Mouse (Mus musculus) layer of hippocampus, adult 2 months (tissue): ENCODE measurements at regions not wholly inside any gene's neighbourhood (a gene's known extent, or its start where the extent isn't known, plus 50 kb on each side); places are given as distances from the start of the nearest gene placed in this dataset.

Experiments used
- DNase-seq, 2 experiments: peaks; one replicate each; pipeline ENCODE4 v3.0.0; 2022; ENCODE audit warnings: low spot score in 2 of 2
- H3K27ac ChIP-seq: fragments of 200-600 bp; 2 replicates; pipeline ENCODE4 v1.8.1; 2022
- H3K4me3 ChIP-seq: fragments of 200-600 bp; 2 replicates; pipeline ENCODE4 v1.8.1; 2022; ENCODE audit warnings: mild to moderate bottlenecking
- CTCF ChIP-seq: fragments of 200-600 bp; conservative IDR thresholded peaks from 2 replicates; pipeline ENCODE4 v1.8.1; 2022; ENCODE audit warnings: antibody characterized with exemption, mild to moderate bottlenecking, moderate library complexity

DNA sequence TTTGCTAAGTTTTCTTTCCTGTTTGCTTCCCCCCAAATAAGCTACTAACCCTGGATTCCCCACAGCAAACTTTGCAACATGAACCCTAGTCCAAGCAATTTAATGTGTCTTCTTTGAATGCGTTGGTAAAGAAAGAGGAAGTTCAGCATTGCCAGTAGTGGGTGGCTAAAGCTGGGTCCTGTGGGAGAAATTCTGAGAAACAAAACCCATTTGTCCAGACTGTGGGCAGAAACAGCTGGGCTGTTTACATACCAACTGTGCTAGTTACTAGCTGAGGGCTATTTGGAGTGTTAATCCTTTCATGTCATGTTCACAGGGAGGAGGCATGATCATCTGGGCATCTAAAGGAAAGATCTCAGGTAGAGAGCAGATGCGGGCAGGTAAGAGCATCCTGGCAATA, 51.8 kb upstream of the 1190002N15Rik start:
- no peak overlapping the region for H3K4me3 ChIP-seq
- no peak for DNase-seq
- no peak for TF ChIP-seq CTCF
- H3K27ac ChIP-seq = no peak overlapping the region

DNA sequence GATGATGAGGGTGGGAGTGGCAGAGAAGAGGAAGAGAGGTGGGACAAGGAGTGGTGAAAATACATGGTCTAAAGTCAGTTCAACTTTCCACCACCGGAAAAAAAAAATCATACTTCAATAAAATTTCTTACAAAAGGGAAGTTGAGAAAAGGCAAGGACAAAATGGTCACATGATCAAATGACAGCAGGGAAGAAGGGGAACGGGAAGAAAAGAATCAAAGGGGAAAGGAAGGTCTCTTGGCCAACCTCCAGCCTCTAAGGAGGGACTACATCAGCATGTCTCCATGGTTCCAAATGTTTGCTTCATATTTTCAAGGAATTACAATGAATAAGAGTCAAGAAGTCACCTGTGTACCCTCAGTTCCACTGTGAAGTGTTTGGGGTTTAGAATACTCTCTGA, 64.7 kb upstream of the Slc9a9 start:
- Histone ChIP-seq H3K4me3 (no peak overlapping the region), H3K27ac (no peak overlapping the region)
- no peak for DNase-seq
- no peak for TF ChIP-seq CTCF

DNA sequence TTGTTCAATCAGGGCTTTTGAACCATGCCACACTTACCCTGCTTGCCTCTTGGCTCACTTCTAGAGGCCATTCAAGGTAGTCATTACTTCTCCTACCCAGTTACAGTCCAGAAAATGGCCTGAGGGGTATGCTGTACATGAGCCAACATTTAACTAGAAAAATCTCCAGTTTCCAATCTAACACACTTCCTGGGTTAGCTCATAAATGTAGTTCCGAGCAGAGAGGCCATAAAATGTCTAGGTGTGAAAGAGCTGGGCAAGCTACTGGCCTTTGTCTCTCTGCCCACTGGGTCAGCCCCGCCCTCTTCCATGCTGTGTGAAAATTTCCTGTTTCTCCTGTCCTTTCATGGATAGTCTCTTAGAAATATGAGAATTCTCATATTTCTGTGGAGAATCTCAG, 63.3 kb upstream of the Slc9a9 start:
- no peak overlapping the region for H3K27ac ChIP-seq
- H3K4me3 ChIP-seq = no peak overlapping the region
- no peak for TF ChIP-seq CTCF
- no peak for DNase-seq

DNA sequence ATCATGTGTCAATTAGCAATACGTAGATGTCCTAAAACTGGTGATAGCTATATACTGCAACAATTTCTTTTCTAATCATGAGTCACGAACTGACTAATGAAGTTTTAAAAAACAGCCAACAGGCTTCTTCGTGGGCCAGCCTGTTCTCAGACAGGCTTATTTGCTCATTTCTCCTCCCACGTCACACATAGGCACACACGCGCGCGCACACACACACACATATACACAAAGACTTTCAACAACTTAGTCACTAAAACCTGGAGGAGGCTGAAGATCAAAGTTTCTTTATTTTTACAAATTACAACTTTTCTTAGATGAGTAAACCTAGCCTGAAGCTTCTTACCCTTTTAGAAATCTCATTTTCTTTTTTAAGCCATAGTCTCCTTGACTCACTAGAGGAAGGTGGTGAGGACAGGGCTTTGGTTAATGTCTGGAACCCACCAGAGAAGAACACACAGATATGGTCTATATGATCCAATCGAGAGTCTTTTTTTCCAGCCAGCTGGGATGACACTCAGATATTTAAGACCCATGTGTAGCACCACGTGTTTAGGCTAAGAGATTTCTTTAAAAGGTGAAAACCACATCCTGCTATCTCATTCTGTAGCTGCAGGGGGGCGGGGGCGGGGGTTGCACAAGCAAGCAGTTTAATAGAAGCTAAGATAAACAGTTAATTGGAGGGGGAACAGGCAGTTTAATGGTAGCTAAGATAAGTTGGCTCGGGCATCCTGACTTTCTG, 62.5 kb upstream of the Slc9a9 start:
- TF ChIP-seq CTCF = no peak

DNA sequence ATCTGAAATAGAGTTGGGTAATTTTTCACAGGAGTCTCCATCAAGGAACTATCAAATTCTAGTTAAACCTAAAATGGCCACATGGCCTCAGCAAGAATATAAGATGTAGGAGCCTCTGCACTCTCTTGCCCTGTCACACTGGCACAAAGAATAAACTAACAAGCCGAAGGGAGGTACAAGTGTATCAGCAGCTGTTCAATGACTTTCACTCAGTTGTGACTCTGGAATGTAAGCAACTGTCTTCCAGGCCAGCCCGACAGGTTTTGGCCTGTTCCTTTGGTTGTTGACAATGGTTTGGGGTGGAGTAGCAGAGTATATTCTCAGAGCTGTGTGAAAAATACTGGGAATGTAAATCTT, 62.0 kb upstream of the Slc9a9 start:
- no peak for DNase-seq
- H3K27ac ChIP-seq = no peak overlapping the region
- no peak overlapping the region for H3K4me3 ChIP-seq
- no peak for TF ChIP-seq CTCF

More for the DNA sequence above, 62.5 kb upstream of the Slc9a9 start:
- Histone ChIP-seq H3K27ac (no peak overlapping the region), H3K4me3 (no peak overlapping the region)
- DNase-seq = peak in 1 of 2 experiments; percentile 6

DNA sequence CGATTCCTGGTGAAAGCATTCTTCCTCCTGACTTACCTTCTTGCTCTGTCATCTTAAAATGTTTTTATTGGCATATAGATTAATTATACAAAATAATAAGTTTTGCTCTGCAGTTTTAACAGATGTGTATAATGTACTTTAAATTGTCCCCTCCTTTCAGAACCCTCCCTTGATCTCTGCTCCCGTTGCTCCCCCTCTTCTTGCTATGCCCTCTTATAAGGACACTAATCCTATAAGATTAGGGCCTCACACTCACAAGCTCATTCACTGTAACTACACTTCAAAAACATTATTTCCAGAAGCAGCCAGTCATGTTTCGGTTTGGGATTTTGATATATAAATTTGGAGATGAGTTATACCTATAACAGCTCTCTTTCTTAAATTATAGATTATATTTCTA, 59.6 kb upstream of the Slc9a9 start:
- Histone ChIP-seq H3K27ac (no peak overlapping the region), H3K4me3 (no peak overlapping the region)
- no peak for TF ChIP-seq CTCF
- no peak for DNase-seq

DNA sequence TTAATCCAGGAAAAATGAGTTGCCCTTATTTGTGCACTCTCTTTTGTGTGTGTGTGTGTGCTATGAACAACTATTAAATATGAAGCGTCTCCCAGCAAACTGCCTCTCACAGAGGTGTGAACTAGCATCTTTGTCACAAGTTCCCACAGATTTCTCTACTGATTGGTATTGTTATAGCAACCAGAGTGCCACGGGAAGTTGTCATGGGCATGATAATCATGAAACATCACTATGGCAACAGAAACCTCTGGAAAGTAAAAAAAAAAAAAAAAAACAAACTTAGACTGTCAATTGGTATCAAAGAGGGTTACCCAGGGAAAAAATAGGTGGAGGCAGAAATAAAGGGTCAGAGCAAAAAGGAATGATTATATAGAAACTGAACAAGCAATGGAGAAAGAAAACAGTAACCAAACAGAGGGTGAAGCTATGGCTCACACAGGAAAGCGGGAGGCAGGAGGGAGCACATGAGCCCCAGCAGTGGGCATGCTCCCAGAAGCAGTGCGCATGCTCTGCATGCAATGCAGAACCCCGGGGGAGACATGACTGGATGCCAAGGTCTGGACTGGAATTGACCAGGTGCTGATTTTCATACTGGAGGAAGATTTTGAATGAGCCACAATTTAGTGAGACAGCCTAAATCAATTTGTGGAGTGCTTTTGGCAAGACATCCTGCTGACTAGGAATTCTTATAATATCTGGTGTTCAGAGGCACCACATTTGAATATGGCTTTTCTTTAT, 58.9 kb upstream of the Slc9a9 start:
- no peak for TF ChIP-seq CTCF
- Histone ChIP-seq H3K27ac (no peak overlapping the region), H3K4me3 (no peak overlapping the region)
- peak; percentile 26 to 38 for DNase-seq

DNA sequence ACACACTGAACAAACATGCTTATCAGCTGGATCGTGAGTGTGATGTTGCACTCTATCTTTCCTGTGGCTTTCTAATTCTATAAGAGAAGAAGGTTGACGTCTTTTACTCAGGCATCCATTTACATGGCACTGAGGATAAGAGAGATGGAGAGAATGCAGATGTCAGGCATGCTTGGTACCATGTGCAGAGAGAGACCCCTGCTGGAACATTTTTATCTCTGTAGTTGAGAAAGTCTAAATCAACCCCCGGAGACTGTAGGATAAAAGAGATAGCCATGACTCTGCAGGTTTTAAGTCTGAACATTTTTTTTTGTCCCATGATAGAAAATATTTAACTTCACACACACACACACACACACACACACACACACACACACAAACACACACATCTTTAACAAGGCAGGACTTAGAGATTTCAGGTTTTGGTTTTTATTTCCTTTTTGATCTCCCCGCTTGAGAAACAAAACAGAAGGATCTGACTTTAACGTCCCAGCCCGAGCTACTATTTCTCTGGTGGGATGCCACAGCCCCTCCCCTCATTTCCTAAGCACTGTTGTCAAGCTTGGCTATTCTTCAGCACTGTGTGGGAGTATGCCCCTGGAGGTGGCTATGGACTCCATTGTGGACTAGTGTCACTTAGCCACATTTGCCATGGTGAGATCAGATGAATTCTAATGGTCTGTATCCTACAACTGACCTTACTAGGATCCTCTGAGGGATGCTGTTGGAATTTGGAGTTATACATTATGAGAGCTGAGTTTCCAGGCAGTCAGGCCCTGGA, 55.6 kb upstream of the Slc9a9 start:
- DNase-seq = peak; percentile 56 to 61
- no peak overlapping the region for H3K27ac ChIP-seq
- H3K4me3 ChIP-seq = no peak overlapping the region
- TF ChIP-seq CTCF = peak; percentile 81

DNA sequence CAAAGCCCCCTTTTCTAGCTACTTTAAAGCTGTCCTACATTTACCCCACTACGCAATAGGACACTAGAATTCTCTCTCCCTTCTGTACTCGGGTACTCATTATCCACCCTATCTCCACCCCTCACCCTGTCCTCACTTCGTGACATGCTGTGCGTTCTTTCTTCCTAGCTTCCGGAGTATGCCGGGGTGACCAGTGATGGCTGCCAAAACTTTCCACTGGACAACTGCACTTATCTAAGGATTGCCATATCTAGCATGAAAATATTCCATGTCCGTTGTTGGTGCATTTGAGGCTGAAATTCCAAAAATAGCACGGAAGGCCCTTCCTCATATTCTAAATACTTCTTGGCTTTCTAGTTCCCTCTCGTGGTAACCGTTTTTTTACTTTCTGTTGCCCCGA, 54.5 kb upstream of the Slc9a9 start:
- no peak for TF ChIP-seq CTCF
- no peak overlapping the region for H3K4me3 ChIP-seq
- no peak for DNase-seq
- no peak overlapping the region for H3K27ac ChIP-seq

DNA sequence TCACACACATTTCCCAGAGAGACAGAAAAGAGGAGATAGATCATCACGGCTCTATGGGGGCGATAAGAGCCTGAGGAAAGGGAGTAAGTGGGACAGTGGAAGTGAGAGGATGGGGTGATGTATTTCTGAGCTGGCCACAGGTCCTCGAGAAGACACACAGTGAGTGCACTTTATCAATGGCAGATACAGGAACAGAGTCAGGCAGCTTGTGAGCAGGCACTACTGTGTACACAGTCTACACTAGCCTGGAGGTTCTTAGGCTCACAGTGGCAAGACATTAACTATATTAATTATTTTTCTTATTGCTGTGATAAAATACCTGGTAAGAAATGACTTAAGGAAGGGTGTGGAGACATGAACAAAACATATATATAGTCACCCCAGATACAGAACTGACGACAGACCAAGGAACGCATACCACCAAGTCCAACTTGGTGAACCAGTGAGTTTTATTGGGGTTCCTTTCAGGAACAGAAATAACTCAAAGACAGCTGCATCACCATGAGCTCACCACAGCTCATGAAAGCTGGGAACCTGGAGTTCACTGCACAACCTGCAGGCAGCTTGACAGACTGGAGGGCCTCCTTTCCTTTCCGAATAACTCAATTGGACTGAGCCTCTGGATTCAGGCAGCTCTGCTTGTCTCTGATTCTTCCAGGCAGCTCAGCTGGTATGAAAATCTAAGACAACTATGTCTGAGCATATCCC, 51.5 kb upstream of the Slc9a9 start:
- no peak for DNase-seq
- no peak for TF ChIP-seq CTCF
- no peak overlapping the region for H3K27ac ChIP-seq
- no peak overlapping the region for H3K4me3 ChIP-seq
